Mouse (Mus musculus) G1E (cell line): ENCODE results near the gene Acsl1. TPM values are rescaled to one million over a fixed set of nuclear protein-coding genes. Genes with fewer than 3 reads are reported as not detected.

Experiments used
- ATAC-seq: 2 replicates; pipeline ENCODE4 v1.8.0; 2016; ENCODE audit warnings: mild to moderate bottlenecking; ENCODE audit not compliant: insufficient number of reproducible peaks, poor library complexity, low FRiP score, severe bottlenecking; ENCODE audit errors: extremely low read depth
- DNase-seq: peaks from one replicate; pipeline ENCODE4 v3.0.0; 2012; ENCODE audit warnings: low spot score
- H3K27me3 ChIP-seq: 2 replicates; pipeline ENCODE4 v1.6.1; 2012; ENCODE audit warnings: mild to moderate bottlenecking, low read length, inconsistent platforms; ENCODE audit not compliant: insufficient read depth
- H3K36me3 ChIP-seq: replicated peaks from 2 replicates; pipeline ENCODE3; 2012; ENCODE audit warnings: mild to moderate bottlenecking, inconsistent platforms
- H3K4me1 ChIP-seq: 2 replicates; pipeline ENCODE4 v1.6.1; 2012; ENCODE audit warnings: low read depth, low read length, inconsistent platforms, mixed read lengths; ENCODE audit not compliant: insufficient read depth
- H3K4me3 ChIP-seq: 2 replicates; pipeline ENCODE4 v1.5.1; 2012; ENCODE audit warnings: low read depth, mild to moderate bottlenecking, inconsistent platforms, low read length, moderate library complexity, mixed read lengths
- H3K9me3 ChIP-seq: replicated peaks from 2 replicates; pipeline ENCODE4 v1.6.1; 2012; ENCODE audit warnings: inconsistent platforms
- CTCF ChIP-seq: IDR thresholded peaks from 2 replicates; pipeline ENCODE4 v1.5.1; 2012; ENCODE audit warnings: low read depth, low read length, inconsistent platforms, mixed read lengths
- GATA1 ChIP-seq: IDR thresholded peaks from 2 replicates; pipeline ENCODE4 v1.6.1; 2012; ENCODE audit warnings: borderline replicate concordance, low read length, inconsistent platforms, mixed read lengths
- GATA2 ChIP-seq: IDR thresholded peaks from 2 replicates; pipeline ENCODE4 v1.6.1; 2012; ENCODE audit warnings: low read depth, low read length, inconsistent platforms, borderline replicate concordance
- POLR2AphosphoS5 ChIP-seq: IDR thresholded peaks from 2 replicates; pipeline ENCODE4 v1.6.1; 2012; ENCODE audit warnings: low read depth, low read length, inconsistent platforms; ENCODE audit not compliant: insufficient replicate concordance
- TAL1 ChIP-seq: conservative IDR thresholded peaks from 2 replicates; pipeline ENCODE4 v1.6.1; 2012; ENCODE audit warnings: low read depth, low read length, inconsistent platforms, mixed read lengths
- polyA plus RNA-seq: library from polyadenylated mRNA; stranded (reverse); fragments of >175 nt; gene quantifications from 2 replicates; pipeline ENCODE4 v1.2.3, GENCODE M21; 2012
- total RNA-seq, 2 experiments: library from RNA; stranded (forward) in 1 of 2; stranded (reverse) in 1 of 2; fragments of 200-1000 nt in 1 of 2; fragments of >200 nt in 1 of 2; fragmentation: Nextera tagmentation in 1 of 2; gene quantifications; 2 replicates each; pipeline ENCODE4 v1.2.3; 2014 to 2017

The Acsl1 gene
- total and polyA plus RNA-seq, 3 experiments: 27.0 to 143 (median 48.6) TPM

DNA sequence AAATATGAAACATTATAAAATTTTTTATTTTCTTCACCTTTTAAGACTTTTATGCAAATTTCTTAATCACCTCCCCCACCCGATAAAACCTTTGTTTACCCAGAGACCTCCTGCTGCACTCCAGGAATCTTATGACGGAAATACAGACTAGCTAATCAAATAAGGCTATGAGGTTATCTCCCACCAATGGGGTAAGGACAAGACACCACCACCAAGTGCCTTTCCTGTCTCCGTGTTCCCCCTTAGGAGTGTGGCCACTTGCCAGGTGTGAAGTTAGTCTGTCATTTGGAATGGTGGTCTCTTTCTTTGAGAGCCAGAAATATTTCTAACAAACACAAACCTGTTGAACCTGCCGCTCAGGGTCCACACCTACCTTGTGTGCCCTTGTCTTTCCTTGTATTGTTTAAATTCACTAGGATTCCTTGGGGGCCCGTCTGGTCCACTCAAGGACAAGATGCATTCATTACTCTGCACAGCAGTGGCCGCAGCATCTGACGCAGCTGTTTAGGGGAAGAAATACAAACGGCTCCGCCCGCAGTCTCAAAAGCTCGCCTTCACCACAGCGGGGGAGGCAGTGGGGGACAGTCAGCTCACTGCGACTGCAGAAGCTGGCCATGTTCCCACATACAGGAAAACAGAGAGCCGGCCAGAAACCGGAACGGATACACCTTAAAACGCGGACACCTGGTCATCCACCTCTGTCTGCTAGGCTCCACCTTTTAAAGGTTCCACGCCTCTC is 31.7 kb downstream of the Acsl1 start:
- no peaks in the 10 kb centered on the region for H3K9me3 ChIP-seq
- H3K4me1 ChIP-seq: peaks cover 38% of the 10 kb centered on the region
- ATAC-seq (no peak), DNase-seq (no peak)
- H3K4me3 ChIP-seq: no peak overlapping the region
- H3K36me3 ChIP-seq: peaks cover 99% of the 10 kb centered on the region
- no peaks in the 10 kb centered on the region for H3K27me3 ChIP-seq
- no peak for TF ChIP-seq POLR2AphosphoS5
- no peak for TF ChIP-seq GATA1
- no peak for TF ChIP-seq GATA2
- no peak for TF ChIP-seq TAL1
- TF ChIP-seq CTCF: no peak

DNA sequence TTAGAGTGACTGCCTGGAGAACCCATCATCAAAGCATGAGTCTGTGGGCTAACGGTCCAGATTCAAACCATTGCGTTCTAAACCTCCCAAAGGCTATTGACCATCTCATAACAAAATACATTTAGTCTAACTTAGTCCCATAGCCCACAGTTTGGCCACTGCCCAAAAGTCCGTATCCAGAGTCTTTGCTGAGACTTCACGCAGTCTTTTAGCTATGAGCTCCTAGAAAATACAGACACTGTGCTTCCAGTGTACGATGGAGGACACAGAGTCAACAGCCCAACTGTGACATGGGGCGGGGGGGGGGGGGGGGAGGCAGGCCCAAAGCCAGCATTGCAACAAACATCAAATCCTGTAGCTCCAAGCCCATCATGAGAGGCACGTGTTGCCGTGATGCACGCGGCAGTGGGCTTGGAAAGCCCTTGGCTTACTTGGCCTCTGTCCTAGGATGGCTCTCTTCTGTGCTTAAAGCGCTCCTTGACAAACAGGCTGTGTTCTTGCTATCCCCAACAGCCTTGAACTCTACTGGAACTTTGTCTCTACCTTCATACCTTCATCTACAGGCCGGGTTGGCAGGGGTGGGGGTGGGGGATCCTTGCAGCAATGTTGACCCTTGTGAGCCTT is 32.3 kb downstream of the Acsl1 start:
- TF ChIP-seq GATA1: no peak
- TF ChIP-seq GATA2: no peak
- no peak for TF ChIP-seq POLR2AphosphoS5
- TF ChIP-seq TAL1: no peak
- TF ChIP-seq CTCF: no peak
- no peaks in the 10 kb centered on the region for H3K27me3 ChIP-seq

DNA sequence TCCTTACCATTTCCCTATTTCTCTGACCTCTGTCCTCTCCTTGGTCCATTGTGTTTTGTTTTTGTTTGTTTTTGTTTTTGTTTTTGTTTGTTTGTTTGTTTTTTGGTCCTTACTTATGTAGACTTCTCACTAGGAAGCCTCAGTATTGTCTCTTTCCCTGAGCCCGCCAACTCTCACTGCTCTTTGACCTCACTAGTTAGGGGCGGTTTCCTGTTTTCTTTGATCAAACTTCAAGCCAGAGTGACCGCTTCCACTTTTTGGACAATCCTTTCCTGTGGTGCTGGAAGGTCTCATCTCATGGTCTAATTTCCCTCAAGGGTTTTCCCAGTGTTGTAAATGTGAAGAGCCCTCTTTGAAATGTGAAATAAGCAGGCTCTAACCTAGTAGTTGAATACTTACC is 33.4 kb downstream of the Acsl1 start:
- ATAC-seq: no peak
- Histone ChIP-seq H3K27me3 (no peaks in the 10 kb centered on the region), H3K4me1 (peaks cover 36% of the 10 kb centered on the region), H3K9me3 (no peaks in the 10 kb centered on the region), H3K36me3 (peaks cover 100% of the 10 kb centered on the region), H3K4me3 (no peak overlapping the region)
- TF ChIP-seq TAL1: no peak
- no peak for TF ChIP-seq POLR2AphosphoS5
- TF ChIP-seq GATA1: no peak
- no peak for TF ChIP-seq CTCF
- no peak for TF ChIP-seq GATA2
- DNase-seq: no peak

More for the DNA sequence above, 32.3 kb downstream of the Acsl1 start:
- Histone ChIP-seq H3K9me3 (no peaks in the 10 kb centered on the region), H3K4me1 (peaks cover 37% of the 10 kb centered on the region), H3K36me3 (peaks cover 99% of the 10 kb centered on the region), H3K4me3 (no peak overlapping the region)
- DNase-seq (no peak), ATAC-seq (no peak)

GRCm38 (mm10) chr8:46508488-46509395 is 37.9 kb downstream of the Acsl1 start:
- peaks cover 96% of the 10 kb centered on the region for H3K36me3 ChIP-seq
- H3K4me3 ChIP-seq: no peak overlapping the region
- H3K9me3 ChIP-seq: no peaks in the 10 kb centered on the region
- H3K27me3 ChIP-seq: no peaks in the 10 kb centered on the region
- no peak for DNase-seq
- no peak for ATAC-seq
- TF ChIP-seq CTCF (no peak), POLR2AphosphoS5 (no peak), GATA1 (no peak), TAL1 (no peak), GATA2 (no peak)
- peaks cover 6% of the 10 kb centered on the region for H3K4me1 ChIP-seq

GRCm38 (mm10) chr8:46509474-46509873 is 38.6 kb downstream of the Acsl1 start:
- Histone ChIP-seq H3K4me1 (peaks cover 3% of the 10 kb centered on the region; the same call in 1 of the 2 replicates), H3K36me3 (peaks cover 96% of the 10 kb centered on the region), H3K9me3 (no peaks in the 10 kb centered on the region), H3K4me3 (no peak overlapping the region), H3K27me3 (no peaks in the 10 kb centered on the region)
- ATAC-seq (no peak), DNase-seq (no peak)
- TF ChIP-seq GATA2 (no peak), CTCF (no peak), POLR2AphosphoS5 (no peak), GATA1 (no peak)
